In genomic region chrX:7416178-7416871, GRCm38 (mm10) we compare ENCODE assay signal across 8 mouse cellular contexts. TPM values are rescaled to one million over a fixed set of nuclear protein-coding genes. Genes with fewer than 3 reads are reported as not detected.
DNase-seq lines count a peak whose midpoint lies in the region; ATAC-seq lines count a peak whose summit lies in the region.

No protein-coding gene starts in this region.

- peak; percentile 37 to 63 for DNase-seq in adrenal gland, adult (ENCODE audit: inconsistent age in 2 of 2, low spot score in 1 of 2)
- DNase-seq in adrenal gland, postnatal 25 days = no peak
- peak; percentile 43 for DNase-seq in forelimb bud, embryonic 11.5 days (ENCODE audit: low read depth, low spot score)
- DNase-seq in heart, postnatal 25 days (ENCODE audit: low spot score) = peak; percentile 12
- DNase-seq in left cerebral cortex, postnatal 10 days (ENCODE audit: extremely low spot score in 1 of 2, low spot score in 2 of 2) = peak; percentile 48 to 78
- no peak for DNase-seq in urinary bladder, postnatal 4 days (ENCODE audit: low spot score in 2 of 2)
- no peak for DNase-seq in kidney, adult 8-10 months

- H3K4me1 ChIP-seq in neural tube, embryonic 12.5 days = no peaks in the 10 kb centered on the region

- intact Hi-C loops in heart, postnatal 25 days (cut with DNase I) = loop anchor here (5.0 kb wide), 1 partner anchor 39 kb away; the partner anchor contains the start of gene Usp27x
- intact Hi-C loops in left cerebral cortex, postnatal 10 days (cut with DNase I) = no loop called here

- no peak overlapping the region for H3K27ac ChIP-seq in neural tube, embryonic 12.5 days

- no peaks in the 10 kb centered on the region for H3K27me3 ChIP-seq in neural tube, embryonic 12.5 days (replicated peaks)

- no peak overlapping the region for H3K4me3 ChIP-seq in neural tube, embryonic 12.5 days

- peak overlapping the region; percentile 30; the same call in 1 of the 2 replicates for H3K4me2 ChIP-seq in neural tube, embryonic 12.5 days (replicated peaks)

- no peaks in the 10 kb centered on the region for H3K9me3 ChIP-seq in neural tube, embryonic 12.5 days

- no peak overlapping the region for H3K9ac ChIP-seq in neural tube, embryonic 12.5 days

- H3K36me3 ChIP-seq in neural tube, embryonic 12.5 days = no peaks in the 10 kb centered on the region

- peak; percentile 79 for ATAC-seq in neural tube, embryonic 12.5 days (ENCODE audit: low FRiP score, low read depth)

- 48% methylated on average over 12 of the region's 12 CpGs for WGBS in neural tube, embryonic 12.5 days

RNA-seq across cellular contexts. Expression of gene Usp27x, which starts 40.7 kb away (rescaled TPM):
- total RNA-seq in adrenal gland, postnatal 25 days (2021) = 20.9 and 26.4 TPM in 2 replicates
- total RNA-seq in heart, postnatal 25 days (2021) = under 1 TPM; 0.56 to 0.83 TPM
- 10 to 100 TPM; 15.5 to 16.2 TPM for total RNA-seq in left cerebral cortex, postnatal 10 days (2021)
- 1.3 and 1.6 TPM in 2 replicates for polyA plus RNA-seq in neural tube, embryonic 12.5 days (2016; fragmentation: Nextera tagmentation; extraction: Ambion mirVana)

Comparison
In these comparisons a context has a peak if more than half of its experiments do, and no peak if none do; other contexts are left out.
1. DNase-seq: peak in adrenal gland, adult (2 of 2), forelimb bud, embryonic 11.5 days (single experiment), heart, postnatal 25 days (single experiment) and left cerebral cortex, postnatal 10 days (2 of 2); none in adrenal gland, postnatal 25 days (single experiment), urinary bladder, postnatal 4 days (0 of 2) and kidney, adult 8-10 months (0 of 2).
2. RNA of gene Usp27x, which starts 40.7 kb away (total RNA-seq): 20.9 to 26.4 TPM in adrenal gland, postnatal 25 days and 15.5 to 16.2 TPM in left cerebral cortex, postnatal 10 days; 0.56 to 0.83 TPM in heart, postnatal 25 days; every median in the first group is over 4 times any median in the second.